Mouse (Mus musculus): ENCODE results near the gene Rapgef5. TPM values are rescaled to one million over a fixed set of nuclear protein-coding genes. Genes with fewer than 3 reads are reported as not detected.

Rapgef5 gene
- polyA plus RNA-seq, 2 experiments, result 5.6 to 8.6 TPM

- H3K4me1 ChIP-seq (ENCODE audit: control insufficient read depth, insufficient read depth, low read length), result no peaks in the 10 kb centered on the region
- ATAC-seq (ENCODE audit: low FRiP score, low read depth) (no peak), DNase-seq (ENCODE audit: low spot score) (no peak)
- H3K9ac ChIP-seq (ENCODE audit: low read depth, low read length, severe bottlenecking), result no peak overlapping the region
- no peaks in the 10 kb centered on the region for H3K9me3 ChIP-seq (ENCODE audit: control insufficient read depth, low read length)
- WGBS, result 53% methylated on average over 6 of the region's 6 CpGs
- H3K36me3 ChIP-seq (ENCODE audit: control insufficient read depth, insufficient read depth, low read length), result no peaks in the 10 kb centered on the region
- no peak overlapping the region for H3K4me3 ChIP-seq (replicated peaks; ENCODE audit: low read length)
- no peak overlapping the region for H3K27ac ChIP-seq (replicated peaks; ENCODE audit: low read depth, low read length)
- no peak for TF ChIP-seq POLR2A (IDR thresholded peaks at IDR 0.05; ENCODE audit: borderline replicate concordance, extremely low read depth, insufficient read depth, insufficient read length)
- H3K4me2 ChIP-seq (replicated peaks; ENCODE audit: low read depth, low read length, severe bottlenecking), result no peak overlapping the region
- H3K27me3 ChIP-seq (ENCODE audit: control insufficient read depth, insufficient read depth, low read length), result no peaks in the 10 kb centered on the region
These were observed 142.5 kb downstream of the Rapgef5 start for GRCm38 (mm10) chr12:117658821-117659220.

DNA sequence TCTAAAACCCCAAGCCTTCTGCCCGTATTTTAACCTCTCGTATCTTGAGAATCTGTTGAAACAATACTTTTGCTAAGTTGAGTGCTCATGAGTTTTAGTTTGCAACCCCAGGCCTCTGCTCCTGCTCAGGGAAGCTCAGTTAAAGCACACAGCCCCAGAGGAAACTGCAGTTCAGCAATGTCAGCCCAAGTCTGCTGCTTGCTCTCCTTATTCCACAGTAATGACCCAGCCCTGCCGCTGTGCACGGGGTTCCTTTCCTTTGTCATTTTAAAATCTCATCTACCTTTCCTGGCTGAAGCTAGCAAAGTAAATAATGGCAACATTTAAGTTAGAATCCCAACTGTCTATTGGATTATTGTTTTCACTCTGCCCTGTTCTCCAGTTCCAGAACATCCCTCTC, 144.1 kb downstream of the Rapgef5 start:
- Histone ChIP-seq H3K27ac (replicated peaks; ENCODE audit: low read depth, low read length) (no peak overlapping the region), H3K36me3 (ENCODE audit: control insufficient read depth, insufficient read depth, low read length) (no peaks in the 10 kb centered on the region), H3K4me2 (replicated peaks; ENCODE audit: low read depth, low read length, severe bottlenecking) (no peak overlapping the region), H3K4me1 (ENCODE audit: control insufficient read depth, insufficient read depth, low read length) (no peaks in the 10 kb centered on the region), H3K4me3 (replicated peaks; ENCODE audit: low read length) (no peak overlapping the region), H3K9ac (ENCODE audit: low read depth, low read length, severe bottlenecking) (no peak overlapping the region), H3K9me3 (ENCODE audit: control insufficient read depth, low read length) (no peaks in the 10 kb centered on the region), H3K27me3 (ENCODE audit: control insufficient read depth, insufficient read depth, low read length) (no peaks in the 10 kb centered on the region)
- ATAC-seq (ENCODE audit: low FRiP score, low read depth) (no peak), DNase-seq (ENCODE audit: low spot score) (no peak)
- 41% methylated on average over 4 of the region's 4 CpGs for WGBS
- TF ChIP-seq POLR2A (IDR thresholded peaks at IDR 0.05; ENCODE audit: borderline replicate concordance, extremely low read depth, insufficient read depth, insufficient read length), result no peak

DNA sequence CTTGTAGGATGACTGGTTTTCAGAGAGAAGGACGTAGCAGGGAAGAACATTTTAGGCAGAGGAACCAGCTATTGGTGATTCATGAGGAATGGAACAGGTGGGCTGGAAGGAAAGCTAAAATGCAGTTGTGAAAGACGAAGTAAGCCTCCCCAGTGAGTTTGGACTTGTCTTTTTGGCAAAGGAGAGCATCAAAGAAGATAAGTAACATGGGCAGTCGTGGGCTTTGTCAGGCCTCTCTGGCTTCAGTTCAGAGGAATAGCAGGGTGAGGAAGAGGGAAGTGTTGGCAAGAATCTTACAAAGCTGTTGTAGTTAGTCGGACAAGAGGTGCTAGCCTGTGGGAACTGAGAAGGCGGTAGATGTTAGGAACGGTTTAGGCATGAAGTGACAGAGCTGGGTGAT, 145.6 kb downstream of the Rapgef5 start:
- WGBS, result 84% methylated on average over 6 of the region's 6 CpGs
- H3K36me3 ChIP-seq (ENCODE audit: control insufficient read depth, insufficient read depth, low read length), result no peaks in the 10 kb centered on the region
- no peak overlapping the region for H3K4me2 ChIP-seq (replicated peaks; ENCODE audit: low read depth, low read length, severe bottlenecking)
- DNase-seq (ENCODE audit: low spot score) (no peak), ATAC-seq (ENCODE audit: low FRiP score, low read depth) (no peak)
- no peak overlapping the region for H3K27ac ChIP-seq (replicated peaks; ENCODE audit: low read depth, low read length)
- no peak overlapping the region for H3K9ac ChIP-seq (ENCODE audit: low read depth, low read length, severe bottlenecking)
- H3K27me3 ChIP-seq (ENCODE audit: control insufficient read depth, insufficient read depth, low read length), result no peaks in the 10 kb centered on the region
- no peaks in the 10 kb centered on the region for H3K9me3 ChIP-seq (ENCODE audit: control insufficient read depth, low read length)
- TF ChIP-seq POLR2A (IDR thresholded peaks at IDR 0.05; ENCODE audit: borderline replicate concordance, extremely low read depth, insufficient read depth, insufficient read length), result no peak
- H3K4me3 ChIP-seq (replicated peaks; ENCODE audit: low read length), result no peak overlapping the region
- H3K4me1 ChIP-seq (ENCODE audit: control insufficient read depth, insufficient read depth, low read length), result no peaks in the 10 kb centered on the region

DNA sequence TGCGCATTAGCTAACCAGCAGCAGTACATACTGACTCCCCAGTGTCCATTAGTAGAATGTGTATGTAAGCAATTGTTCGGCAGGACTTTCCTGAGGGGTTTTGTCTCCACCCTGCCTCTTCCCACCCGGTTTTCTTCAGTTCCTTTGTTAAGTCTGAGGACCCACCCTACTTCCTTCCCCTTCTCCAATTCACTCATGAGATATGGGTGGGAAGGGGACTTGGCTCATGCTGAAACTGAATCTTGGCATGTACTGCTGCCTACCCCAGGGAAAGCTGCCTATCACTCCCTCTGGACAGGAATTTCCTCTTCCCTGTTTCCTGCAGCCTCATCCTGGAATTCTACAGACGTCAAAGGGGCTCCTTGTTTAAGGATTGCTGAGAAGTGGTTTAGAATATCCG, 147.4 kb downstream of the Rapgef5 start:
- ATAC-seq (ENCODE audit: low FRiP score, low read depth), result no peak
- Histone ChIP-seq H3K27me3 (ENCODE audit: control insufficient read depth, insufficient read depth, low read length) (no peaks in the 10 kb centered on the region), H3K4me3 (replicated peaks; ENCODE audit: low read length) (no peak overlapping the region), H3K9me3 (ENCODE audit: control insufficient read depth, low read length) (no peaks in the 10 kb centered on the region), H3K9ac (ENCODE audit: low read depth, low read length, severe bottlenecking) (no peak overlapping the region), H3K27ac (replicated peaks; ENCODE audit: low read depth, low read length) (no peak overlapping the region), H3K4me1 (ENCODE audit: control insufficient read depth, insufficient read depth, low read length) (0 out of 2 replicates have a peak, but pooled peaks cover 3% of the 10 kb centered on the region), H3K36me3 (ENCODE audit: control insufficient read depth, insufficient read depth, low read length) (no peaks in the 10 kb centered on the region), H3K4me2 (replicated peaks; ENCODE audit: low read depth, low read length, severe bottlenecking) (no peak overlapping the region)
- no peak for DNase-seq (ENCODE audit: low spot score)
- no peak for TF ChIP-seq POLR2A (IDR thresholded peaks at IDR 0.05; ENCODE audit: borderline replicate concordance, extremely low read depth, insufficient read depth, insufficient read length)
- 72% methylated on average over 5 of the region's 5 CpGs for WGBS

DNA sequence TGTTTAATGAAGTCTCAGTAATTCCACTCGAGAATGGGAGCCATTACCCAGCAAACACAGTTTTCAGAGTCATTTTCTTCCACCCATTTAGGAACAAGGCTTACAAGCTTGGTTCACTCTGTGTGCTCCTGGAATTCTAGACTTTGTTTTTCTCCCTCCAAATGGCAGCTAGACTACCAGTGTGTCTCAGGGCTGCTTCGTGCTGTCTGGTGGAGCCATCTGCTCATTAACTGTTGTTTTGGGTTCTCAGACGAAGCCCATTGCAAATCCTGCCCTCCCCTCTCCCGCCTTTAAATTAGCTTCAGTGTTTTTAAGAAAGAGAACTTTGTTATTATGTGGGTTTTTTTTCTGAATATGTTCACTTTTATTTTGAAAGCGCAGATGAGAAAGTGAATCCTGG, 148.4 kb downstream of the Rapgef5 start:
- no peak overlapping the region for H3K4me2 ChIP-seq (replicated peaks; ENCODE audit: low read depth, low read length, severe bottlenecking)
- no peaks in the 10 kb centered on the region for H3K9me3 ChIP-seq (ENCODE audit: control insufficient read depth, low read length)
- no peak for TF ChIP-seq POLR2A (IDR thresholded peaks at IDR 0.05; ENCODE audit: borderline replicate concordance, extremely low read depth, insufficient read depth, insufficient read length)
- H3K9ac ChIP-seq (ENCODE audit: low read depth, low read length, severe bottlenecking), result no peak overlapping the region
- H3K27me3 ChIP-seq (ENCODE audit: control insufficient read depth, insufficient read depth, low read length), result no peaks in the 10 kb centered on the region
- H3K36me3 ChIP-seq (ENCODE audit: control insufficient read depth, insufficient read depth, low read length), result no peaks in the 10 kb centered on the region
- peaks cover 10% of the 10 kb centered on the region; the same call in 1 of the 2 replicates for H3K4me1 ChIP-seq (ENCODE audit: control insufficient read depth, insufficient read depth, low read length)
- no peak for DNase-seq (ENCODE audit: low spot score)
- no peak for ATAC-seq (ENCODE audit: low FRiP score, low read depth)
- H3K27ac ChIP-seq (replicated peaks; ENCODE audit: low read depth, low read length), result no peak overlapping the region
- no peak overlapping the region for H3K4me3 ChIP-seq (replicated peaks; ENCODE audit: low read length)
- WGBS, result 61% methylated on average over 5 of the region's 5 CpGs

DNA sequence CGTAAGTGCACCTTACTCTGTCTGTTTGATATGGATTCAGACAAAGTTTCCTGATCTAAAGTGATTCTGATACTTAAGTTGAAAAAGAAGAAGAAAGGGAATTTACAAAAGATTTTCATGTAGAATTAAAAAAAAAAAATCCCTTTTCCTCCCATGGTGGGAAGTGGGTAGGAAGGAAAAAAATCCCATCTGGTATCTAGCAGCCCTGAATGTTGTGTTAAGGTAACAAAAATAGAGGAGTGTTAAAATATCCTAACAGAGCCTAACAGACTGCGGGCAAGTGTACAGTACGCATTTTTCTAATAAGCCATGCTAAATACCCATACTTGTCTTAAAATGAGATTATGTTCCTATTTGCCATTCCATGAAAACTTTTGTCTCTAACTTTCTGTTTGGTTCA, 150.1 kb downstream of the Rapgef5 start:
- no peak overlapping the region for H3K9ac ChIP-seq (ENCODE audit: low read depth, low read length, severe bottlenecking)
- TF ChIP-seq POLR2A (IDR thresholded peaks at IDR 0.05; ENCODE audit: borderline replicate concordance, extremely low read depth, insufficient read depth, insufficient read length), result no peak
- no peaks in the 10 kb centered on the region for H3K9me3 ChIP-seq (ENCODE audit: control insufficient read depth, low read length)
- no peak overlapping the region for H3K4me2 ChIP-seq (replicated peaks; ENCODE audit: low read depth, low read length, severe bottlenecking)
- peaks cover 10% of the 10 kb centered on the region; the same call in 1 of the 2 replicates for H3K4me1 ChIP-seq (ENCODE audit: control insufficient read depth, insufficient read depth, low read length)
- H3K36me3 ChIP-seq (ENCODE audit: control insufficient read depth, insufficient read depth, low read length), result no peaks in the 10 kb centered on the region
- DNase-seq (ENCODE audit: low spot score) (no peak), ATAC-seq (ENCODE audit: low FRiP score, low read depth) (no peak)
- H3K27ac ChIP-seq (replicated peaks; ENCODE audit: low read depth, low read length), result no peak overlapping the region
- no peak overlapping the region for H3K4me3 ChIP-seq (replicated peaks; ENCODE audit: low read length)
- H3K27me3 ChIP-seq (ENCODE audit: control insufficient read depth, insufficient read depth, low read length), result no peaks in the 10 kb centered on the region; the same call in 1 of the 2 replicates
- 93% methylated on average over 3 of the region's 3 CpGs for WGBS

All from limb, embryonic 14.5 days (tissue).